Mouse (Mus musculus): ENCODE measurements around the gene Znrf3. TPM values are rescaled to one million over a fixed set of nuclear protein-coding genes. Genes with fewer than 3 reads are reported as not detected.

Znrf3 gene
- polyA plus RNA-seq, 2 experiments from 2014 or later, result 12.0 to 18.3 TPM

- no peak for ATAC-seq
Observed at GRCm38 (mm10) chr11:5263078-5263730, 181.4 kb downstream of the Znrf3 start.

GRCm38 (mm10) chr11:5261508-5262392 lies 182.9 kb downstream of the Znrf3 start, which contains the start of gene Kremen1:
Gene Kremen1 (minus strand): TSS chr11:5261558.
- ATAC-seq, result peak; percentile 83

GRCm38 (mm10) chr11:5260942-5261459 lies 183.6 kb downstream of the Znrf3 start:
- ATAC-seq, result no peak

GRCm38 (mm10) chr11:5259944-5260598 lies 184.6 kb downstream of the Znrf3 start:
- peak; percentile 22 for ATAC-seq

DNA sequence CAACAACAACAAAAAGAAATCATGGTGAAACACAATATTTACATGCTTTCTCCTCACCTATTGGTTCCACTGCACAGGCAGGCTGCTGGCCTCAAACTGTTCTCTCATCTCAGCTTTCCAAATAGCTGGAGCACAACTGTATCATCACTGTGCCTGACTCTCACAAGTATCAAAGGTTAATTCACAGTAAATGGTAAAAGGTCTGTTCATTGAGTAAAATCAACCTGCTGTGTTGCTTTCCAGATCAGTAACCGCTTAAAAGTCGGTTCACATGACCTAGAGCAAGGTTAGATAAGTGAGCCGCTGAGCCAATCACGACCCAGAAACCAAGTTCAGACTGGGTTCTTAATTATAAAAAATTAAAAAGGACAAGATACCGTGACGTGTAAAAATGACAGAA lies 186.6 kb downstream of the Znrf3 start:
- ATAC-seq, result no peak

DNA sequence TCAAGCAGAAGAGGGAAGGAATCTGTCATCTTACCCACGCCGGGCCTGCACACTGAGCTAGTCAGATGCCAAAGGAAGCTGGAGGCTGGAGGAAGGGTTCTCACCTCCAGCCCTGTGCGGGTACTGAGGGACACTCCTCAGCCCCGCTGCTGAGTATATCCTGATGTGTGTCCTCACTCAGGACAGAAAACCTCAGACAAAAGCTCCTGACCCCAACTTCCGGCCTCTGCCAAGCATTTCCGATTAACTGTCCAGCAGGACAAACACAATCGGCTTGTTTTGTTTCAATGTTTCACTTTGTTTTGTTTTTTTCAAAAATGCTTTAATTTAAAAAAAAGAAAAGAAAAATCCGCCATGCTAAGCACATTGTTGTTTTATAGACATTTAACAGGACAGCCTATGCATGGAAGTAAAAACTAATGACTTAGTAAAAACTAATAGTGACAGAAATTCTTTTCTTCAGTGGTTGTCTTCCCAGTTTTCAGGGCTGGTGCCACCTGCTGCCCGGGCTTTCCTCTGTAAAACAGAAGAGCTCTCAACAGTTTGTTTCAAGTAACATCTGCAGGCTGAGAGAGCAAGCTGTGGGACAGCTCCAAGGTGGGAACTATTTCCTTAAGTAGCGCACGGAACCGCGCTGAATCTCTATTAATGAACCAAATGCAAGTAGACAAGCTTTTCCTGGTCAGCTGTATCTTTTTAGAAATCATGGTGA lies 187.3 kb downstream of the Znrf3 start:
- ATAC-seq, result no peak

- no peak for ATAC-seq
Observed at GRCm38 (mm10) chr11:5255509-5256014, 189.1 kb downstream of the Znrf3 start.

DNA sequence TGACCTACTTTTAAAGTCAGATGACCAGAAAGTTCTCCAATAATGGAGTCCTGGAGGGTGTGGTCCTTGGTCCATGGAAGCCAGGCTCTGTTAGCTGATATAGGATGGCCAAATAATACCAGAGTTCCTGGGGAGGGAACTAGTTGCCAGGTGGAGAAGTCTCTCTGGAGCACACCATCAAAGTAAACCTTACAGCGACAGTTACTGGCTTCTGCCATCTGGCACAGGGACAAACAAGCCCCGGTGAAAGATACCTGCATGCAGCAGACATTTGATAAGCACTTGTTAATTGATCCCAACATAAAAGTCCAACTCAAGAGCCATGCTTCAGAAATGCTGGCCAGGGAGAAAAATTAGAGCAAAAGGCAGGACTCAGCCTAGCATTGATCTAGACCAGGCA lies 190.6 kb downstream of the Znrf3 start:
- ATAC-seq, result no peak

DNA sequence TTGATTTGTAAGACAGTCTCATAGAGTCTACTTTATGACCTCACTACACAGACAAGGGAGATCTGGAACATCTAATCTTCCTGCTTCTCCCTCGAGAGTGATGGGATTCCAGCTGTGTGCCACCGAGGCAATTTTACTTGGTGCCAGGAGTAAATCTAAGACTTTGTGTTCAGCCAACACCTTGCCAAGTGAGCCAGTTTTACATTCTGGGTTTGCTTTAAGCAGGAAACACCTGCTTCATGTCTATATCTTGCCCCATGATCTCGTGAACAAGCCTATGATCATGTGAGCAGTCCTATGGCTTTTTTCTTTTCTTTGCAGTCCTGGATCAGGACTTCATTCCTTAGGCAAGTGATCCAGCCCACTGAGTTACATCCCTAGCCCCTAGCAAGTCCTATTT lies 191.1 kb downstream of the Znrf3 start:
- ATAC-seq, result no peak

- ATAC-seq, result no peak
Observed at GRCm38 (mm10) chr11:5252727-5253126, 191.9 kb downstream of the Znrf3 start.

GRCm38 (mm10) chr11:5251112-5251511 lies 193.5 kb downstream of the Znrf3 start:
- ATAC-seq, result no peak

DNA sequence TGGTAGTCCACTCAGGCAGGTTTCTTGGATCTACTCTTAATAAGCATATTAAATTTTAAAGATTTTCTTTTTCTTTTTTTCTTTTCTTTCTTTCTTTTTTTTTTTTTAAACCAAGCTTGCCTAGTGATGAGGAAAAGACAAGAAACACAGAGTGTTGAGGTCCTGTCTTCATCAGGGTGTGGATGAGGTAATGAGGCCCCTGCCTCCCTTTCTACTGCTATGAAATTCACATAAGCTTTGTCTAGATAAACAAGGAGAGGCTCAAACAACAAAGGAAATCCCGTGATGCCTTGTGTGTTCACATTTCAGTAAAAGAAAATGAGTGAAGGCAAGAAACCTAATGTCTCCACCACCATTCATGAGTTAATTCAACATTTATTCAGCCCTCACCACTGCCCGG lies 196.4 kb downstream of the Znrf3 start:
- ATAC-seq, result no peak

GRCm38 (mm10) chr11:5245431-5245830 lies 199.2 kb downstream of the Znrf3 start:
- ATAC-seq, result no peak

DNA sequence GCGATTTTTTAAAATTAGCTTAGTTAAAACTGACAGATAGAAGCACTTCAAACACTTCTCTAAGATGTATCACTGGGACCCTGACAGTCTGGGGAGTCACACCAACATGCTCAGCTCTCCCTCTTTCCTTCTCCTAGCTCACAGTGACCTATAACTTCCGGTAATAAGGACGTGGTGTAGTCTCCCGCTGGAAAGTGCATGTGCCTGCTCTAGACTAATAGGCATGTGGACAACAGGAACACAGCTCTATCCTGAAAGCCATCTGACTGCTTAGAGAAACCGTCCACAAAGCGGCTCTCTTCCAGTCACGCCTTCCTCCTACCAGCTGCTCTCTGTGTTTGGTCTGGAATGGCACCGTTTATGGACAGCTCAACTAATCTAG lies 199.9 kb downstream of the Znrf3 start:
- ATAC-seq, result no peak

DNA sequence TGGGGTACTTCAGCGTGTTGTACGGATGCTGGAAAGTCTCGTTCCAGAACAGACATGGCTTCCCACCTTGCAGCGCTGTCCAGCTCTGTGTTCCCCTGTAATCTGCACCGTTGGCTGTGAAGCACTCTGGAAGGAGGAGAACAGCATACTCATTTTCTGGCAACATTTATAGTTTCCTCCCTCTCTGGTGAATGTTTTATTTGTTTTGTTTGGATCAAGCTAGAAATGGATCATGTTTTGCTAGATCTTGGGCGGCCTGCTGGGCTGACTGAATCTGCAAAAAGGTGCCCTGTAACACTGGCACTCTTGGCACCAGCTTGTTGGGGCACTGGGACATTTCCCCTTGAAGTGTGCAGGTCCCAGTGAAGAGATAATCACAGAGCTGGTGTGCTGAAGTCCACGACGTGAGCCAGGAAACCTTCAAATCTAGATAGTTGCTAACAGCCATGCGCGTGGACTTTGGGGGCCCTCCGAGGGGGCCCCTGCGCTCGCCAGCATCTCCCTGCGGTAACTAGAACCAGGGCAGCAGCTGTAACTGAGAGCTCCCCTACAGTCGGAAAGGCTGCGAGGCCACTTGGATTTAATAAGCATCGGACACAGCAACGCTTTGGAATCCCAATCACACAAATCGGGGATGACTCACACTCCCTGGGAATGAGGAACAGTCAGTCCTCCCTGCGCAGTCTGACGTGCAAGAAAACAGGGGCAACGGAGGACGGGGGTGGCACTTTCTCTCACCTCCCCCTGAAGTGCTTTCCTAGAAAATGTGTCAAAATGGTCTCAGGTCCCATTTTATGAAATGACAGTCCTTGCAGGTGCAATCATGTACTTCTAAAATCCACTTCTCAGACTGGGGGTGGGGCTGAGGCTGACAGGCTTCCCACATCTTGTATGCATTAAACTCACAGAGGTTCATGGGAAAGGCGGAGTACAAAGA lies 200.6 kb downstream of the Znrf3 start:
- ATAC-seq, result no peak

DNA sequence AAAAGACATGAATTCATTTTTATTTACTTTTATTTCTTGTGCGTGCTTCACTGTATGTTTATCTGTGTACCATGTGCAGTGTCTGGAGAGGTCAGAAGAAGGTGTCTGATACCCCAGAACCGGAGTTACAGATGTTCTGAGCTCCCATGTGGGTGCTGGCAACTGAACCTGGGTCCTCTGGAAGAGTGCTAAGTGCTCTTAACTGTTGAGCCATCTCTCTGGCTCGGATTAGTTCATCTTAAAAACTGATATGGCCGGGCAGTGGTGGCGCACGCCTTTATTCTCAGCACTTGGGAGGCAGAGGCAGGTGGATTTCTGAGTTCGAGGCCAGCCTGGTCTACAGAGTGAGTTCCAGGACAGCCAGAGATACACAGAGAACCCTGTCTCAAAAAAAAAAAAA lies 201.4 kb downstream of the Znrf3 start:
- no peak for ATAC-seq

- no peak for ATAC-seq
Observed at GRCm38 (mm10) chr11:5242158-5242557, 202.5 kb downstream of the Znrf3 start.

- no peak for ATAC-seq
Observed at GRCm38 (mm10) chr11:5239706-5240690, 204.6 kb downstream of the Znrf3 start.
